Mouse (Mus musculus) heart, postnatal 36 days (tissue): ENCODE data around the gene Trim26. TPM values are rescaled to one million over a fixed set of nuclear protein-coding genes. Genes with fewer than 3 reads are reported as not detected.
A peak's percentile ranks its signal among the peaks of the same experiment; 100 is the strongest.

Source experiments
- DNase-seq, 2 experiments: peaks; one replicate each; pipeline ENCODE4 v3.0.0; 2021 to 2022
- intact Hi-C: fragments of 180-260 bp; cut with DNase I; formaldehyde crosslinking; loops from one replicate; pipeline ENCODE4 v1.15.1; 2025
- total RNA-seq, 2 experiments: library from RNA; stranded (reverse); gene quantifications; 2 replicates each; pipeline ENCODE4 v1.2.3; 2021

Trim26 gene
- total RNA-seq, 2 experiments from 2014 or later = 22.2 to 23.6 TPM

DNA sequence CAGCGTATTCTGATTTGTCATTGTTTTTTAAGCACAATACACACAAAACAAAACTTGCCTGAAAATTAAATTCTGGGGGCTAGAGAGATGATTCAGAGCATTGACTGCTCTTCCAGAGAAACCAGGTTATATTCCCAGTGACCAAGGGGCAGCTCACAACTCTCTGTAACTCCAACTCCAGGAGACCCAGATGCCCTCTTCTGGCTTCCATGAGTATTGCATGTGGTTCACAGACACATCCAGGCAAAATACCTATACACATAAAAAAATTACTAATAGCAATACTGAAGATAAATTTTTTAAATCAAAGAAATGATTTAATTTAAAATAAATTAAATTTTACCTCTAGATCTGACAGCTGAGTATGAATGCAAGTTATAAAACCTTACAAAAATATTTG is 59.6 kb downstream of the Trim26 start:
- intact Hi-C loops = loop anchor here (5.0 kb wide), 2 partner anchors 74 to 151 kb away; partner anchors contain the start of gene Gabbr1
- DNase-seq = peak; percentile 9 to 37

GRCm38 (mm10) chr17:36897065-36897464 is 60.1 kb downstream of the Trim26 start:
- no peak for DNase-seq
- intact Hi-C loops = loop anchor here (5.0 kb wide), 2 partner anchors 75 to 150 kb away; partner anchors contain the start of gene Gabbr1

DNA sequence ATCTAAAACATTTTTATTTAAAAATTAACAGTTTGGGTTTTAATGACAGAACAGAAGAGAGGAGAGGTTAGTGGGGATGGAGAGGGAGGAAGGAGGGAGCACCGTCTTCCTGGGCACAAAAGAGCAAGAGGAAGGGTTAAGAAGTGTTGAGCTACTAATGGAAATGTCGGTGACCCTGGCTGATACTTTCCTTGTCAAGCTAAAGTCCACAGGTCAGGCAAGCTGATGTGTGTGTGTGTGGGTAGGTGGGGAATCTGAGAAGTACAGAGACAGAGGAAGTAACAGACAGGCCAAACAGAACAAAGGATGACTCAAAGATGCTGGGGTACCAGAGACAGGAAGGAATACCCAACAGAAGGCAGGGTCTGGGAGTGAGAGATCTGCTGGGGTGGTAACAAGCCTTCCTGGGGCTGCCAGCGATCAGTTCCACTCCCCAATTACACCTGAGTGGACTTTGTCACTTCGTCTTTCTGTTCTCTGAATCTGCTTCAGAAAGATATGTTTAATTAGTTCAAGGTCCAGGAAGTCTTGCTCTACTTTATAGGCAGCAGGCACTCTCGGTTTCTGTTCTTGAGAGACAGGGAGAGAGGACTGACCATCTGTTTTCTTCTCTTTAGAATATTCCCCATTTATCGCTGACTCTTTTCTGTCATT is 60.7 kb downstream of the Trim26 start, which contains the start of gene Trim31:
Trim31 (plus strand) TSS at position 567 of the 654 bp plus-strand sequence.
- intact Hi-C loops = loop anchor here (5.0 kb wide), 2 partner anchors 75 to 150 kb away; partner anchors contain the start of gene Gabbr1

GRCm38 (mm10) chr17:36899376-36899775 is 62.4 kb downstream of the Trim26 start:
- no peak for DNase-seq
- intact Hi-C loops = loop anchor here (5.0 kb wide), 2 partner anchors 77 to 148 kb away; partner anchors contain the start of gene Gabbr1

More for the DNA sequence above, 60.7 kb downstream of the Trim26 start, which contains the start of gene Trim31:
- DNase-seq = no peak

DNA sequence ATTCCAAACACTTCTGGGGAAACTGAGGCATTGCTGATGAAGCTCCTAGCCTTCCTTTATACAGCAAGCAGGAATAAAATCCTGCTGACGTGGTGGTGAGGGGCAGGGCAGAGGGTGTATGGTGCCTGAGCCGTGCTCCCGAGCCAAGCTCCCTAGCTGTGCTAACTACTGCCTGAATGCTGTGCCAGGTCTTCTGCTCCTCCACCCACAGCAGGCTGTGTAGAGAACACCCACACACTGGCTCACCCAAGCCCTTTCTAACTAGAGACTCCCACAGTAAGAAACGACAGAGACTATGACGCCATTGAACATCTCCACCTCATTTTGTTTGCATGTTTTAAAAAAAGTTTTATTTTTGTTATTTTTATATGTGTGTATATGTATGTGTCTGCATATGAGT is 63.1 kb downstream of the Trim26 start:
- no peak for DNase-seq
- intact Hi-C loops = no loop called here

GRCm38 (mm10) chr17:36900691-36901090 is 63.8 kb downstream of the Trim26 start:
- no peak for DNase-seq
- intact Hi-C loops = no loop called here

DNA sequence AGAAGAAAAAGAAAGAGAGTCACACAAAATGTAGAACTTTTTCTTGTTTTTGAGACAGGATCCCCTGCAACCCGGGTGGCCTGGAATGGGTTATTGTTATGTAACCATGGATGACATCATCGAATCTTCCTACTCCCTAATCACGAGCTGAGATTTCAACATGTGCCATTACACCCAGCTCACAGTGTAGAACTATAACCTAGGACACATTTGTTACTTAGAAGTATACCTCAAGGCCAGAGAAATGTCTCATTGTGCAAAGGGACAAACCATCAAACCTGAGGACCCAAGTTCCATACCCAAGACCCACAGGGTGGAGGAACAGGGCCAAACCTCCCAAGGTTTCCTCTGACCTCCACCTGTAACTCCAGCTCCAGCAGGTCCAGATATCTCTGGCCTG is 66.7 kb downstream of the Trim26 start:
- DNase-seq = no peak
- intact Hi-C loops = no loop called here

DNA sequence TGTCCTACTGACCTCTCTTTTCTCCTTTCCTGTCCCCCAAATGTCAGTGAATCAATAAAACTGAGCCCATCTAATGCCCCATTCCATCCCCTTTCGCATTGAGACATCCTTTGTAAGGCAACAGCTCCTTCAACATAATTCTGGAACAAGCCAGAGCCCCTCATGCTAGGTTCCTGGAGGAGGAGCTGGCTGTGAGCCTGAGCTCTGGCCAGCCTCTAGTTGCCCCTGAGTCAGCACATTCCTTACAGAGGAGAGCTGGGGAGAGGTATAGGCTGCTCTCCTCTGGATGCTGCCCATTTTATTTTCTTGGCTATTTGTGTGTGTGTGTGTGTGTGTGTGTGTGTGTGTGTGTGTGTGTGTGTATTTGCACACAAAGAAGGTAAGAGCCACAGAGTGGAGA is 71.3 kb downstream of the Trim26 start:
- no peak for DNase-seq
- intact Hi-C loops = no loop called here

Other genes with a start within 250 kb of the Trim26 start
- not detected for gene H2-M9, start 194.5 kb upstream of the Trim26 start, total RNA-seq
- not detected for gene H2-M1, start 164.9 kb upstream of the Trim26 start, total RNA-seq
- not detected for gene H2-M10.5, start 64.2 kb upstream of the Trim26 start, total RNA-seq
- not detected for gene H2-M10.6, start 25.0 kb upstream of the Trim26 start, total RNA-seq
- not detected for gene Trim15, start 30.1 kb downstream of the Trim26 start, total RNA-seq
- under 1 TPM; 0.41 to 0.64 TPM for gene Trim10, start 32.4 kb downstream of the Trim26 start, total RNA-seq
- gene Trim40, start 53.0 kb downstream of the Trim26 start, total RNA-seq = not detected
- not detected for gene Trim31, start 61.0 kb downstream of the Trim26 start, total RNA-seq
- gene Rnf39, start 105.8 kb downstream of the Trim26 start, total RNA-seq = under 1 TPM; 0.76 to 0.92 TPM
- gene Ppp1r11, start 114.6 kb downstream of the Trim26 start, total RNA-seq = 10 to 100 TPM; 95.1 to 96.8 TPM
- gene Znrd1, start 121.4 kb downstream of the Trim26 start, total RNA-seq = 10 to 100 TPM; 24.1 to 27.6 TPM
- gene Znrd1as, start 121.5 kb downstream of the Trim26 start, total RNA-seq = 10 to 100 TPM; 13.3 to 13.5 TPM
- gene 2410137M14Rik, start 144.1 kb downstream of the Trim26 start, total RNA-seq = not detected
- gene H2-M5, start 152.4 kb downstream of the Trim26 start, total RNA-seq = not detected
- 1 to 10 TPM; 1.0 to 1.8 TPM for gene Zfp57, start 164.0 kb downstream of the Trim26 start, total RNA-seq
- not detected for gene Mog, start 186.3 kb downstream of the Trim26 start, total RNA-seq
- 1 to 10 TPM; 8.6 to 9.4 TPM for gene Gabbr1, start 208.8 kb downstream of the Trim26 start, total RNA-seq